Mouse (Mus musculus) adrenal gland, adult 18-20 months (tissue): ENCODE data around the gene Cnst. TPM values are rescaled to one million over a fixed set of nuclear protein-coding genes. Genes with fewer than 3 reads are reported as not detected.
"Not testable (repeated sequence)": the region's sequence is repeated elsewhere in the genome, so short reads cannot be mapped to it uniquely, and the experiment has no call there.

Source experiments
- DNase-seq, 2 experiments: peaks; one replicate each; pipeline ENCODE4 v3.0.0; 2021 to 2022; ENCODE audit warnings: low spot score in 2 of 2
- total RNA-seq, 2 experiments: library from RNA; stranded (reverse); gene quantifications; 1 replicate in 1 of 2; 2 replicates in 1 of 2; pipeline ENCODE4 v1.2.3; 2021

Gene Cnst
- total RNA-seq, 2 experiments from 2014 or later = 26.0 to 30.7 TPM

GRCm38 (mm10) chr1:179632746-179633413 is 86.7 kb downstream of the Cnst start:
- no peak for DNase-seq

GRCm38 (mm10) chr1:179633414-179633752 is 87.2 kb downstream of the Cnst start:
- no peak for DNase-seq

- no peak for DNase-seq
Measured at GRCm38 (mm10) chr1:179634159-179634558, 88.0 kb downstream of the Cnst start.

- DNase-seq = no peak
Measured at GRCm38 (mm10) chr1:179642726-179643125, 96.6 kb downstream of the Cnst start.

- DNase-seq = no peak
Measured at GRCm38 (mm10) chr1:179644151-179644550, 98.0 kb downstream of the Cnst start.

GRCm38 (mm10) chr1:179645101-179645979 is 99.2 kb downstream of the Cnst start:
- peak; percentile 61 to 66 for DNase-seq

- DNase-seq = no peak
Measured at GRCm38 (mm10) chr1:179645980-179646268, 99.8 kb downstream of the Cnst start.

GRCm38 (mm10) chr1:179648678-179649077 is 102.5 kb downstream of the Cnst start:
- not testable (repeated sequence) for DNase-seq

GRCm38 (mm10) chr1:179649324-179649723 is 103.2 kb downstream of the Cnst start:
- no peak for DNase-seq

GRCm38 (mm10) chr1:179650284-179650683 is 104.1 kb downstream of the Cnst start:
- no peak for DNase-seq

GRCm38 (mm10) chr1:179651224-179651623 is 105.1 kb downstream of the Cnst start:
- DNase-seq = no peak

- no peak for DNase-seq
Measured at GRCm38 (mm10) chr1:179663065-179663464, 116.9 kb downstream of the Cnst start.

GRCm38 (mm10) chr1:179664309-179664930 is 118.2 kb downstream of the Cnst start:
- no peak for DNase-seq

- DNase-seq = no peak
Measured at GRCm38 (mm10) chr1:179666971-179667370, 120.8 kb downstream of the Cnst start.

- no peak for DNase-seq
Measured at GRCm38 (mm10) chr1:179667450-179667849, 121.3 kb downstream of the Cnst start.

GRCm38 (mm10) chr1:179668013-179668805 is 122.0 kb downstream of the Cnst start, which contains the start of gene Sccpdh:
Gene Sccpdh, plus strand, starts transcription at chr1:179668210.
- peak; percentile 92 to 93 for DNase-seq

- no peak for DNase-seq
Measured at GRCm38 (mm10) chr1:179668836-179669537, 122.8 kb downstream of the Cnst start.

- no peak for DNase-seq
Measured at GRCm38 (mm10) chr1:179674355-179674754, 128.2 kb downstream of the Cnst start.

- no peak for DNase-seq
Measured at GRCm38 (mm10) chr1:179677031-179677430, 130.9 kb downstream of the Cnst start.
